Mouse (Mus musculus) effector memory CD4-positive, alpha-beta T cell, adult 7 months (primary cell): Measurements from ENCODE around the gene Cox7a1. TPM values are rescaled to one million over a fixed set of nuclear protein-coding genes. Genes with fewer than 3 reads are reported as not detected.

ENCODE experiments used
- polyA plus RNA-seq: library from polyadenylated mRNA; unstranded; fragments of 100-300 nt; shearing (Covaris generic); gene quantifications from one replicate; pipeline ENCODE4 v1.2.1, GENCODE M21; 2017

Gene Cox7a1
- not detected for polyA plus RNA-seq

GRCm38 (mm10) chr7:30183879-30184289 lies at the start of gene Cox7a1:
Cox7a1 (plus strand) TSS chr7:30184144.

GRCm38 (mm10) chr7:30169583-30170282 lies 14.2 kb upstream of the Cox7a1 start, which contains the start of gene Zfp146:
Zfp146 (minus strand) TSS chr7:30169750.

GRCm38 (mm10) chr7:30198481-30198971 lies 14.6 kb downstream of the Cox7a1 start, which contains the start of gene Capns1:
Capns1 (minus strand) TSS chr7:30198811.

GRCm38 (mm10) chr7:30231669-30232454 lies 47.9 kb downstream of the Cox7a1 start, which contains the start of the genes Polr2i and Tbcb:
Polr2i (plus strand) TSS chr7:30231948.
Tbcb (minus strand) TSS chr7:30232272.

GRCm38 (mm10) chr7:30235625-30236024 lies 51.7 kb downstream of the Cox7a1 start, which contains the start of gene Ovol3:
Ovol3 (minus strand) TSS chr7:30235725.

Other genes starting within 250 kb of the Cox7a1 start
- 2.2 TPM for gene Zfp74, start 230.1 kb upstream of the Cox7a1 start, polyA plus RNA-seq
- 5.7 TPM for gene Zfp568, start 200.2 kb upstream of the Cox7a1 start, polyA plus RNA-seq
- 2.1 TPM for gene Zfp14, start 132.8 kb upstream of the Cox7a1 start, polyA plus RNA-seq
- gene Zfp82, start 111.2 kb upstream of the Cox7a1 start, polyA plus RNA-seq, result 7.4 TPM
- not detected for gene Gm26920, start 93.7 kb upstream of the Cox7a1 start, polyA plus RNA-seq
- 6.2 TPM for gene Zfp566, start 93.6 kb upstream of the Cox7a1 start, polyA plus RNA-seq
- 66.9 TPM for gene Zfp260, start 89.4 kb upstream of the Cox7a1 start, polyA plus RNA-seq
- gene Zfp382, start 62.2 kb upstream of the Cox7a1 start, polyA plus RNA-seq, result 13.4 TPM
- 32.3 TPM for gene Zfp146, start 14.4 kb upstream of the Cox7a1 start, polyA plus RNA-seq
- gene Capns1, start 14.7 kb downstream of the Cox7a1 start, polyA plus RNA-seq, result 60.7 TPM
- gene Polr2i, start 47.8 kb downstream of the Cox7a1 start, polyA plus RNA-seq, result 32.3 TPM
- 61.3 TPM for gene Tbcb, start 48.1 kb downstream of the Cox7a1 start, polyA plus RNA-seq
- not detected for gene Ovol3, start 51.6 kb downstream of the Cox7a1 start, polyA plus RNA-seq
- 0.85 TPM for gene Thap8, start 96.0 kb downstream of the Cox7a1 start, polyA plus RNA-seq
- 4.5 TPM for gene Wdr62, start 96.3 kb downstream of the Cox7a1 start, polyA plus RNA-seq
- 0.83 TPM for gene Clip3, start 107.6 kb downstream of the Cox7a1 start, polyA plus RNA-seq
- gene Alkbh6, start 124.6 kb downstream of the Cox7a1 start, polyA plus RNA-seq, result 92.3 TPM
- 2.6 TPM for gene Syne4, start 130.7 kb downstream of the Cox7a1 start, polyA plus RNA-seq
- not detected for gene E130208F15Rik, start 137.6 kb downstream of the Cox7a1 start, polyA plus RNA-seq
- gene Sdhaf1, start 139.8 kb downstream of the Cox7a1 start, polyA plus RNA-seq, result 16.2 TPM
- not detected for gene Lrfn3, start 178.6 kb downstream of the Cox7a1 start, polyA plus RNA-seq
- gene Tyrobp, start 229.6 kb downstream of the Cox7a1 start, polyA plus RNA-seq, result not detected
- gene Hcst, start 235.7 kb downstream of the Cox7a1 start, polyA plus RNA-seq, result 749 TPM
- gene Nfkbid, start 237.6 kb downstream of the Cox7a1 start, polyA plus RNA-seq, result 888 TPM